Mouse (Mus musculus): Measurements from ENCODE around the gene Olfr1367.

Gene Olfr1367

GRCm38 (mm10) chr13:21397486-21397885, 50.8 kb downstream of the Olfr1367 start:
- no peak for DNase-seq
